Mouse (Mus musculus): Measurements from ENCODE around the gene Wfdc1.

Wfdc1 gene

GRCm38 (mm10) chr8:119641058-119641457 lies 25.1 kb upstream of the Wfdc1 start:
- no peak for DNase-seq

GRCm38 (mm10) chr8:119642960-119643359 lies 23.2 kb upstream of the Wfdc1 start:
- no peak for DNase-seq

- no peak for DNase-seq
Observed at GRCm38 (mm10) chr8:119644429-119644960, 21.7 kb upstream of the Wfdc1 start.

GRCm38 (mm10) chr8:119644981-119645597 lies 21.1 kb upstream of the Wfdc1 start:
- DNase-seq, result no peak

GRCm38 (mm10) chr8:119646197-119646596 lies 20.0 kb upstream of the Wfdc1 start:
- DNase-seq, result no peak

- DNase-seq, result no peak
Observed at GRCm38 (mm10) chr8:119646846-119647245, 19.3 kb upstream of the Wfdc1 start.

- no peak for DNase-seq
Observed at GRCm38 (mm10) chr8:119651324-119651723, 14.8 kb upstream of the Wfdc1 start.

GRCm38 (mm10) chr8:119656709-119657464 lies 9.3 kb upstream of the Wfdc1 start:
- DNase-seq, result peak in 1 of 2 experiments; percentile 13

- no peak for DNase-seq
Observed at GRCm38 (mm10) chr8:119661081-119661480, 5.1 kb upstream of the Wfdc1 start.

GRCm38 (mm10) chr8:119661892-119662291 lies 4.3 kb upstream of the Wfdc1 start:
- no peak for DNase-seq

GRCm38 (mm10) chr8:119663440-119663839 lies 2.7 kb upstream of the Wfdc1 start:
- no peak for DNase-seq

- no peak for DNase-seq
Observed at GRCm38 (mm10) chr8:119665270-119665669, 895 bp upstream of the Wfdc1 start.

GRCm38 (mm10) chr8:119668447-119668846 lies 2.3 kb downstream of the Wfdc1 start:
- no peak for DNase-seq

- DNase-seq, result peak in 1 of 2 experiments; percentile 15
Observed at GRCm38 (mm10) chr8:119669284-119669683, 3.1 kb downstream of the Wfdc1 start.

- DNase-seq, result no peak
Observed at GRCm38 (mm10) chr8:119670419-119671091, 4.4 kb downstream of the Wfdc1 start.

GRCm38 (mm10) chr8:119673976-119674555 lies 7.9 kb downstream of the Wfdc1 start:
- DNase-seq, result no peak

- no peak for DNase-seq
Observed at GRCm38 (mm10) chr8:119675457-119675856, 9.3 kb downstream of the Wfdc1 start.

- peak; percentile 57 to 77 for DNase-seq
Observed at GRCm38 (mm10) chr8:119676389-119676788, 10.2 kb downstream of the Wfdc1 start.

GRCm38 (mm10) chr8:119678138-119678843 lies 12.1 kb downstream of the Wfdc1 start:
- DNase-seq, result no peak

- no peak for DNase-seq
Observed at GRCm38 (mm10) chr8:119679184-119679583, 13.0 kb downstream of the Wfdc1 start.

GRCm38 (mm10) chr8:119690602-119691001 lies 24.4 kb downstream of the Wfdc1 start:
- no peak for DNase-seq

GRCm38 (mm10) chr8:119691989-119692388 lies 25.8 kb downstream of the Wfdc1 start:
- DNase-seq, result no peak

GRCm38 (mm10) chr8:119694696-119695095 lies 28.5 kb downstream of the Wfdc1 start:
- DNase-seq, result no peak
